Mouse (Mus musculus) erythroid progenitor cell, adult 5-6 weeks (primary cell): Measurements from ENCODE around the gene Srgn. TPM values are rescaled to one million over a fixed set of nuclear protein-coding genes. Genes with fewer than 3 reads are reported as not detected.
A peak's percentile ranks its signal among the peaks of the same experiment; 100 is the strongest.
"Not testable (repeated sequence)": the region's sequence is repeated elsewhere in the genome, so short reads cannot be mapped to it uniquely, and the experiment has no call there.

ENCODE experiments used
- ATAC-seq: replicated peaks from 2 replicates; pipeline ENCODE4 v1.8.0; 2016; ENCODE audit warnings: moderate number of reproducible peaks, mild to moderate bottlenecking, moderate TSS enrichment, inconsistent platforms; ENCODE audit not compliant: poor library complexity, low FRiP score, severe bottlenecking
- total RNA-seq, 2 experiments: library from RNA; stranded (forward) in 1 of 2; stranded (reverse) in 1 of 2; fragments of 150-400 nt in 1 of 2; fragments of 186-747, 209-891 nt in 1 of 2; gene quantifications; 2 replicates each; pipeline versions ENCODE4 v1.2.3 to v1.2.4; 2015 to 2017; ENCODE audit warnings: low replicate concordance in 2 of 2

The Srgn gene
- total RNA-seq, 2 experiments from 2014 or later = 262 to 556 TPM

GRCm38 (mm10) chr10:62491681-62492080 lies 35.6 kb downstream of the Srgn start:
- ATAC-seq = not testable (repeated sequence)

DNA sequence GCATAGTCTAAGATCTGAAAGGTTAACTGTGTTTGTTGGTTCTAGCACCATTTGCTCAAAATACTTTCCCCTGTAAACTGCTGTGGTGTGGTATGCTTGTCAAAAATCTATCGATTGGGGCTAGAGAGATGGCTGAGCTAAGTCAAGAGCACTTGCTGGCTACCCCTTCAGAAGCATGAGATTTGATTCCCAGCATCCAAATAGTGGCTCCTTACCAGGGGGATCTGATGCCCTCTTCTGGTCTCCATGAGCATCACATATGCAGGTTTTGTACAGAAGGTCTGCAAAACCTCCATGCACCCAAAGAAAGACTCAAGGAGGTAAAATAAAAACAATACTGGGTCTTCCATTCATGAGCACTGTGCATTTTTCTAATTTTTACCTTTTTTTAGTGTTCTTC lies 39.0 kb downstream of the Srgn start:
- 0 out of 2 replicates have a peak, but pooled peaks have one; percentile 30 for ATAC-seq

DNA sequence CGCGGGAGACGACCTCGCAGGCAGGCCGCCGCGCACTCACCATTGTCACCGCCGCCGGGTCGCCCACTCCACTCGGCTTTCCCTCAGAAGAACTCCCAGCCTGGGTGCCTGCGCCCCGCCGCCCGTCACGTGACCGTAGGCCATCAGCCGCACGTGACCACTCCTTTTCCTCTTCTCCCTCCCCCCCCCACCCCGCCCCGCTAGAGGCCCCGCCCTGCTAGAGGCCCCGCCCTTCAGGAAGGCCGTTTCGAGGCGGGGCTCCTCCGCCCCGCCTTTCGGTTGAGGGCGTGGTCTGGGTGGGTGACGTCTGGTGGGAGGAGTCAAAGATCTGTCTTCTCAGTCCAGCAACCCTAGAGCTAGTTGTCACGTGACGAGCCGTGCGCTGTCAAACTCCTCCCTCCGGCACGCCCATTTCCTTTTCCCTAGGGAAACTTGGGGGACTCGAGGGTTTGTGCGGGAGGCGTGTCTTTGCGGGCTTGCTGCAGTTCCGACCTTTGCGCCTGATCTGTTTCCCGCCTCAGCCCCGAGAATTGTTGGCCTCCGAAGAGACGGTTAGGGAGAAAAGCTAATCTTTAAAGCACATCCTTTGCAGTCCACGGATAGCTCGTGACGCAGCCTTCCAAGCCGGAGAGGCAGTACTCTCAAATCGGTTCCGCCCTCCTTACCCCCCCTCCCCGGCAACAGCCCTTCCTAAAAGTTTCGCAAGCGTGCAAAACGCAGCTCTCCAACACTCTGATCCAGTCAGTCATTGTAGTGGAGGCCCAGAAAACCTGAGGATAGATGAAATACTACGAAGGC lies 40.4 kb downstream of the Srgn start, which contains the start of gene Vps26a:
TSS of gene Vps26a (minus strand) at position 188 of the 798 bp plus-strand sequence.
- ATAC-seq = peak; percentile 82

GRCm38 (mm10) chr10:62485878-62486582 lies 41.2 kb downstream of the Srgn start:
- ATAC-seq = peak; percentile 43

GRCm38 (mm10) chr10:62481108-62481852 lies 46.0 kb downstream of the Srgn start:
- ATAC-seq = no peak

DNA sequence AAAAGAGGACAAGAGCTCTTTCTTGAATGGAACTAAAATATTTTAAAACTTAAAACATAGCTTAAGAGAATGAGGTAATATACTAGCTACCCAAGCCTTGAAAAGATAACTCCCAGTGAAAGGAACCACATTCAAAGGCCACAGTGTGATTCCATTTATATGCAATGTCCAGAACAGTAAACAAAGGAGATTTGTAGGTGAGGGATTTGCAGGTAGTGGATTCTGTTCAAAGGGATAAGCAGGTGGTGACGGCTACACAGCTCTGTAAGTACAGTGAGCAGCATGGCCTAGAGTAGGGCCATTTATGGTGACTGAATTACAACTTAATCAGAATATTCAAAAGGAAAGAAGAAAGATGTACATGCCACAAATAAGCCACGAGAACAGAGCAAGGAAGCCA lies 50.3 kb downstream of the Srgn start:
- ATAC-seq = no peak

- ATAC-seq = no peak
These were observed 52.3 kb downstream of the Srgn start for GRCm38 (mm10) chr10:62474944-62475343.

GRCm38 (mm10) chr10:62471105-62471504 lies 56.1 kb downstream of the Srgn start:
- no peak for ATAC-seq

GRCm38 (mm10) chr10:62469736-62470135 lies 57.5 kb downstream of the Srgn start:
- ATAC-seq = no peak

DNA sequence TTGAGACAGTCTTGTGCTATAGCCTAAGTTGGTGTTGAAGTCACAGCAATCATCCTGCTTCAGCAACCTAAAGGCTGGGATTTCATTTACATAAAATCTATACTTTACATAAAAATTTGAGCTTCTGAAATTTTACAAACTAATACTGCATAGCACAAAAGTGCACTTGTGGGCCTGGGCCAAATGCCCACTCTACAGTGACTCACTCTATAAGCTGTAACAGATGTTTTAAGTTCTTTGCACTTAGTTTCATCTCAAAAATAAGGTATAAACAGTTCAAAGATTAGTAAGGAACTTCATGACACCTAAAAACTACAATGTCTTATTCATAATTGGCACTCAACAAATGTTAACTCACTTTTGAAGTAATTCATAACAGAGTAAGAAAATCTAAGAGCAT lies 65.9 kb downstream of the Srgn start:
- ATAC-seq = no peak

GRCm38 (mm10) chr10:62452001-62452400 lies 75.2 kb downstream of the Srgn start:
- not testable (repeated sequence) for ATAC-seq

DNA sequence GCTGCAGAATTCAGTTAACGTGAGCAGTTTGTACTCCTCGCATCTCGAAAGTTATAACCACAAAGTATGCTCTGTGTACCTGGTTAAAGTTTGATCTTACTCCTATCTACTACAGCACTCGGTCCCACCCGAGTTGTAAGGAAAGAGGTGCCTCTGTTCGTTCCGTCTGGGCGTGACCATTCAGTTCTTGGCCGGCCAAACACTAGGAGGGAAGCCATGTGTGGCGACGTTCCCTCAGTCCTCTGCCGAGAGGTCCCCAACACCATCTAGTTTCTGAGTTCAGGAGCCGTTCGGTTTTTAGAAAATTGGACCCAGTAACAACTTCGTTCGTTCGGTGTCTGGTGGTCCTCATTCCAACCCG lies 77.0 kb downstream of the Srgn start:
- ATAC-seq = 0 out of 2 replicates have a peak, but pooled peaks have one; percentile 12

- peak; percentile 86 for ATAC-seq
These were observed 77.6 kb downstream of the Srgn start, which contains the start of the genes 4930507D05Rik and Supv3l1 for GRCm38 (mm10) chr10:62449364-62450279. 4930507D05Rik (plus strand) TSS chr10:62449489. Supv3l1 (minus strand) TSS chr10:62449738.

Other genes starting within 250 kb of the Srgn start
- 101 and 130 TPM in 2 replicates for gene Hk1, start 147.5 kb downstream of the Srgn start, total RNA-seq (2015; ENCODE audit: low replicate concordance)
- gene Hk1, start 147.5 kb downstream of the Srgn start, total RNA-seq (2017; ENCODE audit: low replicate concordance) = 269 and 272 TPM in 2 replicates
- not detected in 2 replicates for gene Hkdc1, start 105.0 kb downstream of the Srgn start, total RNA-seq (2015; ENCODE audit: low replicate concordance)
- gene Hkdc1, start 105.0 kb downstream of the Srgn start, total RNA-seq (2017; ENCODE audit: low replicate concordance) = not detected in 2 replicates
- not detected in 2 replicates for gene 4930507D05Rik, start 78.0 kb downstream of the Srgn start, total RNA-seq (2015; ENCODE audit: low replicate concordance)
- gene 4930507D05Rik, start 78.0 kb downstream of the Srgn start, total RNA-seq (2017; ENCODE audit: low replicate concordance) = not detected in 2 replicates
- gene Supv3l1, start 77.7 kb downstream of the Srgn start, total RNA-seq (2015; ENCODE audit: low replicate concordance) = 16.2 and 37.7 TPM in 2 replicates
- gene Supv3l1, start 77.7 kb downstream of the Srgn start, total RNA-seq (2017; ENCODE audit: low replicate concordance) = 2.5 and 9.5 TPM in 2 replicates
- gene Vps26a, start 40.6 kb downstream of the Srgn start, total RNA-seq (2015; ENCODE audit: low replicate concordance) = 33.5 and 37.3 TPM in 2 replicates
- gene Vps26a, start 40.6 kb downstream of the Srgn start, total RNA-seq (2017; ENCODE audit: low replicate concordance) = 29.4 and 48.0 TPM in 2 replicates
- 16.8 and 19.5 TPM in 2 replicates for gene Kif1bp, start 51.0 kb upstream of the Srgn start, total RNA-seq (2015; ENCODE audit: low replicate concordance)
- gene Kif1bp, start 51.0 kb upstream of the Srgn start, total RNA-seq (2017; ENCODE audit: low replicate concordance) = 14.0 and 16.4 TPM in 2 replicates
- gene Ddx21, start 74.8 kb upstream of the Srgn start, total RNA-seq (2015; ENCODE audit: low replicate concordance) = 16.3 and 19.5 TPM in 2 replicates
- 21.0 and 33.6 TPM in 2 replicates for gene Ddx21, start 74.8 kb upstream of the Srgn start, total RNA-seq (2017; ENCODE audit: low replicate concordance)
- gene Ddx50, start 123.8 kb upstream of the Srgn start, total RNA-seq (2015; ENCODE audit: low replicate concordance) = 35.6 and 51.9 TPM in 2 replicates
- gene Ddx50, start 123.8 kb upstream of the Srgn start, total RNA-seq (2017; ENCODE audit: low replicate concordance) = 21.7 and 36.5 TPM in 2 replicates
- gene Stox1, start 198.7 kb upstream of the Srgn start, total RNA-seq (2015; ENCODE audit: low replicate concordance) = not detected in 2 replicates
- not detected in 2 replicates for gene Stox1, start 198.7 kb upstream of the Srgn start, total RNA-seq (2017; ENCODE audit: low replicate concordance)